Mouse (Mus musculus): ENCODE data around the gene Ap5m1. TPM values are rescaled to one million over a fixed set of nuclear protein-coding genes. Genes with fewer than 3 reads are reported as not detected.

Gene Ap5m1
- total RNA-seq, 1 experiment from 2014 or later: 20.9 TPM

DNA sequence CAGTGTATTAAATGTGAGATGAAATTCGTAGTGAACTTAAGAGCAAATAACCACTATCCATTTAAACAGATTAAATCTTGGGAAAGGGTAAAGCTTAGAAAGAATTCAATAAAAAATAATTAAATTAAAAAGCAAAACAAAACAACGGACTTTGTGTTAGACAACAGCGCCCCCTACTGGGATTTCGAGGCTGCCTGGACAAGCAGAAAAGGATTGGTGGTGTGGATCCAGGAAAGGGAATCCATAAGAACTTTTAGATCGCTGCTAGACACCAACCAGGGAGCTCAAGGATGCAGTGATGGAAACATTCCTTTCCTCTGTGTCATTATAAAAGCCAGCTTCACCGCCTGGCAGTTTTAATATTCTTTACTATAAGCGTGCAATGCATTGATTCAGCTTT is 52.5 kb downstream of the Ap5m1 start:
- ATAC-seq (replicated peaks; ENCODE audit: low read depth, poor library complexity, severe bottlenecking): no peak

DNA sequence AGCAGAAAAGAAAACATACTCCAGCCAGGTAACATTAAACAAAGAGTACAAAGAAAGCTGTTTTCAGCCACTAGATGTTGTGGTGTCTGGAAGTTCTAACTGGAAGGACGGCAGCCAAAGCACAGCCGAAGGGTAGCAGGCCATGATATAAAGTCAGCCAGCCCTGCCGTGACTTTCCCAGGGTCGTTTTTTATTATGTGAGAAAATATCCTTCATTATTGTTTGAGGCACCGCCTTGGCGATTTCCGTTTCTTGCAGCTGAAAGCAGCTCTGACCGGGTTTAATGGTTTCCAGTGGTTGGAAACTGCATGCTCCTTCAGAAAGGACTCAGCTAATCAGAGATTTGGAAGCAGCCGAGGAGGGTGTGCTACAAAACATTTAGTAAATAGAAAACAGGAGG is 55.8 kb downstream of the Ap5m1 start:
- ATAC-seq (replicated peaks; ENCODE audit: low read depth, poor library complexity, severe bottlenecking): no peak

DNA sequence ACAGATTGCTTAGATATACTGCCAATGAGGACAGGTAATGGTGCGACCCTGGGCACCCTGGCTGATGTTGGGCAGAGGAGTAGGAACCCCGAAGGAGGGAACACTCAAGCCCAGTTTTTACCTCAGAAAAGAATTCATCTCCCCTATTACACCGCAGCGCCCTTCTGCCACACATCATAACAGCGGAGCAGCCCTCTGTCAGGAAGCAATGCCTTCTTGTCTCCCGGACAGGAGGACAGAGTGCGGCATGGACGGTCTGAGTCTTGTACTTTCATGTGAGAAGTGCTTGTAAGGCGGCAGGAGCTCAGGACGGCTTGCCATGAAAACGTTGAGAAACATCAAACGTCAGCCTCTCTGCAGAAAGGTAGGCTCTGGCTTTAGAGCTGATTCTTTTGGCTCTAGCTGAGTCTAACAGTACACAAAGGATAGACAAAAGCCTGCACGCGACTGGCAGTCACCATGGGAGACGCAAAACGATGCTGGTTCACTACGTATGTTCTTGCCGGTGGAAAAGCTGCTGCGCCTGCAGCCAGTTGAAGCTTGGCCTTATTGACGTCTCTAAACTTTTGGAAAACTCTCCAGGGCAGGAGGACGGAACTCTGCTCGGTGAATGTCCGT is 61.4 kb downstream of the Ap5m1 start:
- ATAC-seq (replicated peaks; ENCODE audit: low read depth, poor library complexity, severe bottlenecking): no peak

GRCm38 (mm10) chr14:49128544-49129263 is 62.8 kb downstream of the Ap5m1 start:
- ATAC-seq (replicated peaks; ENCODE audit: low read depth, poor library complexity, severe bottlenecking): no peak

DNA sequence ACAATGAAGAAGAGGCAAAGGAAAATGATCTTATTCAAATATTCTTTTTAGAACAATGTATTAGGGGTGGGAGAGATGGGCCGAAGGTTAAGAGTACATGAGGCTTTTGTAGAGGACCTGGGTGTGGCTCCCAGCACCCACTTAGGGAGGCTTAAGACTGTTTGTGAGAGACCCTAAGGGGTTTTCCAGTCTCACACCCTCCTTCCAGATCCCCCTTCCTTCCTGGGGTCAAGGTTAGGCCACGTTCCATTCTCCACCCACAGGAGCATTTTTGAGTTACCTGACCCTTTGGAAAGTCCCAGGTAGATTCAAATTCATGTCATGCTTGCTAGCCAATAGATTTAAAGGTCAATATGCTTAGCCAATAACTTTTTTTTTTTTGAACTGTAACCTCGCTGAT is 66.5 kb downstream of the Ap5m1 start:
- no peak for ATAC-seq (replicated peaks; ENCODE audit: low read depth, poor library complexity, severe bottlenecking)

GRCm38 (mm10) chr14:49138171-49138570 is 72.3 kb downstream of the Ap5m1 start:
- no peak for ATAC-seq (replicated peaks; ENCODE audit: low read depth, poor library complexity, severe bottlenecking)

DNA sequence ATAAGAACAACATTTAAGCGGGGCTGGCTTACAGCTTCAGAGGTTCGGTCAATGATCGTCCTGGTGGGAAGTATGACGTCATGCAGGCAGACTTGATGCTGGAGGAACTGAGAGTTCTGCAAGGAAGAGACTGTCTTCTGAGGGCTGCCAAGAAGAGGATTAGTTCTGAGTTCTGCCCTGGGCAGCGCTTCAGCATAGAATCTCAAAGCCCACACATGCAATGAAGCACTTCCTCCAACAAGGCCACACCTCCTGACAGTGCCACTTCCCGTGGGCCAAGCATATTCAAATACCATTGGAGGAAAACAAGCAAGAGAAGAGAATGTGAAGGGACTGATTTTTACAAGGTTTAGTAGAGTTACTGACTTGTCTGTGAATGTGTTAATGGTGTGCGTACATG is 74.9 kb downstream of the Ap5m1 start:
- ATAC-seq (replicated peaks; ENCODE audit: low read depth, poor library complexity, severe bottlenecking): no peak

Other genes with a start within 250 kb of the Ap5m1 start
- gene Exoc5, start 556 bp downstream of the Ap5m1 start, total RNA-seq (2017): 98.1 and 117 TPM in 2 replicates
- gene Naa30, start 106.1 kb downstream of the Ap5m1 start, total RNA-seq (2017): 43.6 and 53.3 TPM in 2 replicates
- not detected in 2 replicates for gene ccdc198, start 179.4 kb downstream of the Ap5m1 start, total RNA-seq (2017)